Mouse (Mus musculus) E14TG2a.4 (cell line): ENCODE results near the gene Mios.

Experiments used
- CTCF ChIP-seq: conservative IDR thresholded peaks from 2 replicates; pipeline ENCODE4 v1.5.1; 2014; ENCODE audit warnings: low read length
- NANOG ChIP-seq: IDR thresholded peaks from 2 replicates; pipeline ENCODE4 v1.6.1; 2014; ENCODE audit warnings: borderline replicate concordance, low read length, mixed read lengths
- POU5F1 ChIP-seq: IDR thresholded peaks from 2 replicates; pipeline ENCODE4 v1.6.1; 2014; ENCODE audit warnings: low read length, borderline replicate concordance

DNA sequence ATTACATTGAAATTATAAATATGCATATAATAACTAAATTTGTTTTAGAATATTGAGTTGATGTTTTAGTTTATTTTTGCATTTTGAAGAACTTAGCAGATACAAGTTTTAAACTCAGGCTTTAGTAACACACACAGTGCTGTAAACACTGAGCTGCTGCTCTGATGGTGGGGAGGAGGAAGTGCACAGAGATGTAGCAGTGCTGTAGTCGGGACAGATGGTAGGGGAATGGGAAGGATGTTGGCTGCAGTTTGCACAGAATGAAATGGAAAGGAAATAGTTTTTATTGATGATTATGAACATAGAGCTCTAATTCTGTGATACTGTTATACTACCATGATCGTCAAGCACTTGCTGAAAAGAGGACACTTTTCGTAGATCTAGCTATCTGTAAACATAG is 18.0 kb downstream of the Mios start:
- no peak for TF ChIP-seq CTCF
- no peak for TF ChIP-seq POU5F1
- TF ChIP-seq NANOG = no peak
